Mouse (Mus musculus) c-Kit-positive CD71-positive TER-119-negative erythroid progenitor cells, embryonic 14.5 days (primary cell): Measurements from ENCODE around the gene Aqp2.
A peak's percentile ranks its signal among the peaks of the same experiment; 100 is the strongest.

Experiments
- DNase-seq: peaks from one replicate; pipeline ENCODE4 v3.0.0-alpha.2; 2013; ENCODE audit warnings: low read depth

Aqp2 gene

DNA sequence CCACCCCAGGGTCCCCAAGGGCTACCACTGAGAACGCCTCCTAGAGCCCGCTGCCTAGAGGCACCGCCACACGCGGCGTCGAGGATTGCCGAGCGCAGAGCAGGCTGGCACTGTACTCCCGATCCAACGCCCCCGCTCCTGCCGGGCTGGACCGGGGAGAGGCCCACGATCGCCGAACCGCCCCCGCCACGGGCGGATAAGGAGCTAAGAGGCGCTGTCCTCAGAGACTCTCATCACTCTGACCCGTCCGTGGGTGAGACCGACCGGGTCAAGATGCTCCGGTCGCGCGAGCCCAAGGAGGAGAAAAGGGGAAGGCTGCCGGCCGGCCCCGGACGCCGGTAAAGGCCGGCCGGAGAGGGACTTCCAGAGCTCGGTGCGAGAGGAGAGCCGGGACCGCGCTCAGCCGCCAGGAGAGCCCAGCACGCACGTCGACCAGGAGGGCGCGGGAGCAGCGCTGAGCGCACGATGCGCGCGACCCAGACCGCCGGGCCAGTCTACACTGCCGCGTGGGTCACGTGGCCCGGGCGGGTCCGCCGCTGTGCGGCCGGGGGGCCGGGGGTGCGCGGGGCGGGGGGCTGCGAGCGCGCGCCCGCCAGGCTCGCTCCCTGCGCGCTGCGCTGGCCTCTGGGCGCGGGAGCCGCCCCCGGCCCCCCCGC is 11.7 kb downstream of the Aqp2 start, which contains the start of gene Aqp5:
Gene Aqp5, plus strand, starts transcription at position 354 of the 656 bp plus-strand sequence.
- no peak for DNase-seq

DNA sequence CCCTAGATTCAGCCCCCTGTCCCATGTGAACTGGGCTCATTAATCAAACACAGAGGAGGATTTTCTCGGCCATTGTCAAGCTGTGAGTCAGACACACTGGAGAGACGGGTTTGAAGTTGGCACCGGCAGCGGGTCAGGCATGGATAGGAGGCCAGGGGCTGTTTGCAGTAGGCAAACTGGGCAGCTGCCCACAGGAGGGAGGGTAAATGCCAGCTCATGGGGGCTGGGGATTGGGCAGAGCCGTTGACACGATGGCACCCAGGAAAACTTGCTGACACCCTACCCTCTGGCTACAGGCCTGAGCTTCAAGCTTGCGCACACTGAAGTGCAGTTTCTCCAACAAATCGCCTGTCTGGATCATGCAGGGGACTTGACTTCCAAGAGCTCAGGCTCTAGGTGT is 13.3 kb downstream of the Aqp2 start:
- no peak for DNase-seq

GRCm38 (mm10) chr15:99592877-99593276 is 14.0 kb downstream of the Aqp2 start:
- no peak for DNase-seq

- DNase-seq, result no peak
Measured at GRCm38 (mm10) chr15:99594951-99595350, 16.1 kb downstream of the Aqp2 start.

DNA sequence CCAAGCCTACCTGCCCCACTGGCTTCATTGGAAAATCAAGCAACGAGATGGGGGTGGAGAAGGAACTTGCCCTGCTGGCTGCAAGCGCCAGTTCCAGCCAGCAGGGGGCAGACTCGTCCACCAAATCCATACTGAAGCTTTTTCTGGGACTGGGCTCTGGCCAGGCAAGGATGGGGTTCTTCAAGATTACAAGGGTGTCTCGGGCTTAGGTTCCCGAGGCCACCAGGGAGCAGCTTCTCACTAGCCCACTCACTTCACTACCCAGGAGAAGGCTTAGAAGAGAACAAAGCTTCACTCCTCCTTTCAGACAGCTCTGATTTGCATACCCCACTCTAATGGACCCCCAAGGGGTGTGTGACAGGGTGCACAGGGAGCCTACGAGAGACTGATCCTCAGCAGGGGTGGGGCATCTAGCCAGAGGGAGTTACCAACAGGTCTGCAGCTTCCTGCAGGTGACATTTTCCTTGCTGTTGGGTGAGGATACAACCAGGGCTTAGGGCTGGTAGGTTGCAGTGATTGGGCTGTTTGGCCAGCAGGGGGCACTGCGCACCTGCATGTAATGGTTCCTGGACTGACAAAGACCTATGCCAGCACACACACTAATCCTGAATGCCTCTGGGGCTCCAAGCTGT is 17.3 kb downstream of the Aqp2 start:
- peak; percentile 69 for DNase-seq

- no peak for DNase-seq
Measured at GRCm38 (mm10) chr15:99596841-99597240, 18.0 kb downstream of the Aqp2 start.

- no peak for DNase-seq
Measured at GRCm38 (mm10) chr15:99597596-99597995, 18.7 kb downstream of the Aqp2 start.

DNA sequence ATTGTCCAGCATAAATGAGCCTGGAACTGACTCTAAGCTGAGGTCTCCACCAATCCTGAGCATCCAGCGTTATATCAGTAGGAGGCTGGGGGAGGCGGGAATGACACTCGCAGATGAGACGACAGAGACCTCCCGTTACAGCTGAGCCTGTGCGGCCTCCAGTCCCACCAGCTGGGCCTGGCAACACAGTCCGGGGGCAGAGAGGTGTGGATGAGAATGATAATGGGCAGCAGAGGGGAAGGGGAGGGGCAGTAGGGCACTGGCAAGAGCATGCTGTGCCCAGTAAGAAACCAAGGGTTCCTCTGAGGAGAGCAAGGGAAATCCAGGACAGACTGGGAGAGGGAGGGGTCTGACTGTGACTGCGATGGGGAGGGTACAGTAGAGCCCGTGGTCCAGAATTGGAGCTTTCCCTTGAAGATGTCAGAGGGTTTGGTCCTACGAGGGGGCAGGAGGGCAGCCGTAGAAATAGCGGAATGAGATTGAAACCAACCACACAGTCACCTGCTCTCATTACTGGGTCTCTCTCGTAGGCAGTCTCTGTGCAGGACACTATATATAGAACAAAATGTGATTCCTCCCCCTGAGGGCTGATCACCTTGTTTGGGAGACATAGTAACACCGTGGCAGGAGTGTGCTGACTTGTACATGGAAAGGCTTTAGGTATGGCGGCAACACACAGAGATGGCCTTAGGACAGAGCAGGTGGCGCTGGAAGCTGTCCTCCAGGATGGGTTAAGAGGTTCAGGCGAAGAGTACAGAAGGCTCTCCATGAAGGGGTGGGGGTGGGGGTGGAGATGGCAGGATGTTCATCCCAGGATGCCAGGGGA is 20.6 kb downstream of the Aqp2 start:
- DNase-seq, result no peak

DNA sequence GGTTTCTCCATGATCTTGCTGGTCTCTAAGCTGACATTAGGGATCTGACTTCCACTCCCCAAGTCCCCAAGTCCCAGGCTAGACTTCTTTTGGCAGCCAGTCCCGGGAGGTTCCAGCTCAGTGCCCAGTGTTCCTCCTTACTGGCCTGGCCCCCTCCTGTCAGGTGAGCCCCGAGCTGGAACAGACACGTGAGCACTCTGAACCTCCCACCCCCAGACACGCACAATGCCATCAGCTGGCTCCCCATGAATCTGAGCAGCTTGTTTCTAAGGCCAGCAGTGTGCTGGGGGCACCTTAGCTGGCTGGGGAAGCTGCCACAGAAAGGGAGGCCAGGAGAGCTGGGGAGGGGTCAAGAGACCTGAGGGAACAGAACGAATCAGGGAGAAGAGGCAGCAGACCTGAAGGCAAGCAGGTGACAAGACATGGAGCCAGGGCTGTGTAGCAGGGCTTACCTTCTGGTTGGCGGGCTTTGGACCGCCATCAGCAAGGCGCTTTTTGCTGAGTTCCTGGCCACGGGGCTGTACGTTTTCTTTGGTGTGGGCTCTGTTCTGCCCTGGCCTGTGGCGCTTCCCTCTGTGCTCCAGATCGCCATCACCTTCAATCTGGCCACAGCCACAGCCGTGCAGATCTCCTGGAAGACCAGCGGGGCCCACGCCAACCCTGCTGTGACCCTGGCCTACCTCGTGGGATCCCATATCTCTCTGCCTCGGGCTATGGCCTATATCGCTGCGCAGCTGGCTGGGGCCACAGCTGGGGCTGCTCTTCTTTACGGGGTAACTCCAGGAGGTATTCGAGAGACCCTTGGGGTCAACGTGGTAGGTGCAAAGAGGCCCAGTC is 22.3 kb downstream of the Aqp2 start, which contains the start of gene Aqp6:
Gene Aqp6, plus strand, starts transcription at position 415 of the 837 bp plus-strand sequence.
- no peak for DNase-seq

DNA sequence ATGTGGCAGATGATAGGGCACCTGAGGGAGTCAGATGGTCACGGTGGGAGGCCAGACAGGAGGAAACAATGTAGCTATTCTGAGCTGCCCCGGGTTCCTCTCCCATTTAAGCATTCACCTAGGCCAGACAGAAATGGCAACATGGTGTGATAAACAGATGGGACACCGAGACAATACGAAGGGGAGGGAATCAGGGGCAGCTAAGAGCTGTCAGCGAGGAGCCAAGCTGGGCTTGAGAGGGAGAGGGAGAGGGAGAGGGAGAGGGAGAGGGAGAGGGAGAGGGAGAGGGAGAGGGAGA is 22.9 kb downstream of the Aqp2 start:
- DNase-seq, result no peak

DNA sequence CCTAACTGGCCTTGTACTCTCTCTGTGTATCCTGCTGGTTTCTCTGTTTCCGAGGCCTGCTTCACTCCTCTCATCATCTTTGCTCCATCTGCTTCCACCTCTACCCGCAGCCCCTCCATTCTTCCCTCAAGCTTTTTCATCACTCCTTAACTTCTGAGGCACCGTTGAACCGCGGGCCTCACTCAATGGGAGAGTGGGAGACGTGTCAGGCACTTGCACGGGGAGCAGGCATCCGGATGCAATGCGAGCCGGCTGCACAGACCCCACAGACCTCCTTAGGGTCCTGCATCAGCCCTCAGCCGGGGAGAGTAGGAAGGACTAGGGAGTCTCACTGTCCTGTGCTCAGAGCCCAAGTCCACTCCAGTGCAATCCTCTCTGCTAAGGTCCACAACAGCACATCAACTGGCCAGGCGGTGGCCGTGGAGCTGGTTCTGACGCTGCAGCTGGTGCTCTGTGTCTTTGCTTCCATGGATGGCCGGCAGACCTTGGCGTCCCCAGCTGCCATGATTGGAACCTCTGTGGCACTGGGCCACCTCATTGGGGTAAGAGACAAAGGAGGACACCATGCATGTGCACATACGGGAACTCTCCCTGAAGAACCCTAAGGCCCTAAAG is 23.5 kb downstream of the Aqp2 start:
- DNase-seq, result no peak

GRCm38 (mm10) chr15:99603216-99603615 is 24.4 kb downstream of the Aqp2 start:
- no peak for DNase-seq

- no peak for DNase-seq
Measured at GRCm38 (mm10) chr15:99605595-99605994, 26.7 kb downstream of the Aqp2 start.

DNA sequence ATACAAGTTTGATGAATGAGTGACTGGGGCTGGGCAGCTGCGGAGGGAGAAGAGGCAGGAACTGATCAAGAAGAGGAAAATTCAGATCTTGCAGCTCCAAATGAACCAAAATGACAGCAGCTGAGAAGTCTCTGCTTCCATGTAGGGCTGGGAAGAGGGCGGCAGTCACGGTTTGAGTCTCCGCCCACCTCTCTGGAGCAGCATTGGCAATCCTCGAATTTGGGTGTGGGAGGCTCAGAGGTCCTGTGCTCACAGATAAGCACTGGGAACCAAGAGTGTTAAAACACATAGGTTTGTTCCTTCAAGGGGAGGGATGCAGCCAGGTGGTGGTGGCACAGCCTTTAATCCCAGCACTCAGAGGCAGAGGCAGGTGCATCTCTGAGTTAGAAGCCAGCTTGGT is 27.7 kb downstream of the Aqp2 start:
- peak; percentile 56 for DNase-seq

- DNase-seq, result no peak
Measured at GRCm38 (mm10) chr15:99607388-99608113, 28.7 kb downstream of the Aqp2 start.

DNA sequence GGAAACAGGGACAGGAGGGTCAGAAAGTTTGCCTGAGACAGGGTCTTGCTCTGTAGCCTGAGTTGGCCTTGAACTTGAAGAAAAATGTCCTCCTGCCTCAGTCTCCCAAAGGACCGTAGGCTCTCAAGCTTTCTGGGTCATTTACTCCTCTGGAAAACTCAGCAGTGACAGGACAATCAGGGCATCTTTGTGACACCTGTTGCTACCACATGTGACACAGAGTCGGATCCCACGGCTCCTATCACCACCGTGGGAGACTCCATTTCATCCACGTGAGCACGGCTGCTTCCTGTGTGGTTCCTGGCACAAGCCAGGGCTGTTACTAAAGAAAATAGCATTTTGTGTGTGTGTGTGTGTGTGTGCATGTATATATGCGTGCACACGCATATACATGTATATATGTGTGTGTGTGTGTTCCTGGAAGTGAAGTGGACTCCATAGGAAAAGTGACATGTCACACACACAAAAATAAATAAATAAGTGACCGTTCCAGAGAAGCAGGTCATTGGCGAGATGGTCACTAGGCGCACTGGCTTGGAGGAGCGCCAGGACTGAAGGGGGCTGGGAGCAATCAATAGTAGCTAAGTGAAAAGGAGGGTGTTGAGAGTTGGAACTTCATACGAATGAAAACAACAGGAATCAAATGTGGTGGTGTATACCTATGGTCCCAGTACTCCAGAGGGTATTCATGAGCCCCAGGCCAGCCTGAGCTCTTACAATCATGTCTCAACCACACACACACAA is 29.7 kb downstream of the Aqp2 start:
- no peak for DNase-seq

DNA sequence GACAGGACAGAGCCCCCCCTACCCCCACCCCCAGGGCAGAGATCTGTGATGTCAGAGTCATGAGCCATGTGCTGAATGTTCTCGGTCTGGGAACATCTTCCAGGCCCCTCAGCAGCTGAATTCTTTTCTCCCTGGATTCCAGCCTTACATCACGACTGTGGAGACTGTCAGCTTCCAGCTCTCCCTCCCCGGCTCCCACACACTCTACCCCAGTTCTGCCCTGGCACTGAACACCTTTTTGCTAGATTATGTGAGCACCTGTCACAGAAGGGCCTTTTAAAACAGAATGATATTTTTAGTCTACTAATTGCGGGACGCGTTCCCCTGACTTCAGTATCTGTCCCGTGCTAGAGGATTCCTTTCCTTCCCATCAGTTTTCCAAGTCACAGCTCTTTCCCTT is 32.7 kb downstream of the Aqp2 start:
- DNase-seq, result no peak

DNA sequence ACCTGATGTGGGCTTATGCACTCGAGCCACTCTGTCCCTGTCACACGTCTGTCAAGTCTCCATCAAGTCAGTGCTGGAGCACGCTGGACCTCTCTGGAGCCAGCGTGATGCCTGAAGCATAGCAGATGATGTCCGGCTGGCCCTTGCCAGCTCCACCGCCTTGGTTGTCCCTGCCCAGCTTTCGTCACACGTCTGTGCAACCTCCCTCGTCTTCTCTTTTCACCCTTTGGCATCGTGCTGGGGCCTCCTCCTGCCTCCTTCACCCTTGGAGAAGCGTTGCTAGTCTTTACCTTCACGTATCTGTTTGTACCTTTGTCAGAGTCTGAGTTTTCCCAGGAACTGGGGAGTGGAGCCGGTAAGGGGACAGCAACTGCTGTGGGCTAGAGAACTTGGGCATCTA is 35.4 kb downstream of the Aqp2 start:
- DNase-seq, result no peak

- DNase-seq, result no peak
Measured at GRCm38 (mm10) chr15:99614753-99615152, 35.9 kb downstream of the Aqp2 start.

DNA sequence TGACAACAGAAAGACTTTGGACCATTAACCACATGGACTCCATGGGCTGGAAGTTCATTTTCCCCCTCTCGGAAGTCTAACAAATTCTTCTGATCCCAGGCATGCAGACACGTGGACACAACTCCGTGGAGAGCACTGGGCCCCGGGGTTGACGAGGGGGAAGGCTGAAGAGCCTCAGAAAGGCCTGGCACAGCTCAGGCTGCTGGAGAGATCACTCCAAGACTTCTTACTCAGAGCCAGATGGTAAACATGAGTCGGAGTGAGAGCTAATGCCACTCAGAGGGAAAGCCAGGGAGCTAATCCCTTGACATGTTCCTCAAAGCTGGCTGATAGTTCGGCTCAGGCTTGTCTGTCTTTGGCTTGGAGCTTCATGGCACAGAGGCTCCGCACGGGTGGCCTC is 36.4 kb downstream of the Aqp2 start:
- DNase-seq, result no peak
